Mouse (Mus musculus): Measurements from ENCODE around the gene Zbtb17.

DNA sequence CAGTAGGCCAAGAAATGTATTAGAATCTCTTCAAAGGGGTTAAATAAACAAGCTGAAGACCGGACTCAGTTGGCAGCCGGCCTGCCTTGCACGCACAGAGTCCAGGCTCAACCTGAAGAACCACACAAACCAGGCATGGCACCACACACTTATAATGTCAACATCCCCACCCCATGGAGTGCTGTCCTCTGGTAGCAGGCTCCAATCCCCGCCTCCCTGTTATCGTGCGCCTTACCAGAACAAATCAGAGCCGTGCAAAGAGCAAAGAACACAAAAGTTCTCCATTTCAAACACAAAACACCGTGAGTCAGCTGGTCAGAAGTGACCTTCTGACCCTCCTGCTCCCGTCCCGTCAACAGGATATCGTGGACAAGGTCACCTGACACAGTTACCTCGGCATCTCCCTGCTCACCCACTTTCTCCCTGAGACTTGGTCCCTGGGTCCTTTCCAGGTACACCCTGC, 69.8 kb downstream of the Zbtb17 start:
- TF ChIP-seq E2F4 (IDR thresholded peaks at IDR 0.05; ENCODE audit: insufficient read depth) (no peak), MAX (IDR thresholded peaks at IDR 0.05; ENCODE audit: low read depth) (no peak), POLR2A (IDR thresholded peaks at IDR 0.05; ENCODE audit: insufficient read length, low read depth) (no peak), USF1 (IDR thresholded peaks at IDR 0.05; ENCODE audit: low read depth) (no peak), POLR2AphosphoS2 (IDR thresholded peaks at IDR 0.05; ENCODE audit: insufficient read length, low read depth) (no peak), MYOG (IDR thresholded peaks at IDR 0.05; ENCODE audit: control insufficient read depth in 1 of 3, insufficient read depth in 1 of 3, insufficient read length in 2 of 3, low read depth in 2 of 3) (no peak), REST (IDR thresholded peaks at IDR 0.05; ENCODE audit: insufficient read depth, insufficient read length) (no peak), TCF3 (IDR thresholded peaks at IDR 0.05; ENCODE audit: insufficient read length, low read depth) (no peak), MYOD1 (IDR thresholded peaks at IDR 0.05; ENCODE audit: control insufficient read depth in 1 of 3, insufficient read length in 2 of 3, low read depth in 2 of 3) (no peak), TCF12 (IDR thresholded peaks at IDR 0.05; ENCODE audit: insufficient read depth, poor library complexity, severe bottlenecking) (no peak), CEBPB (IDR thresholded peaks at IDR 0.05; ENCODE audit: insufficient read depth, poor library complexity, severe bottlenecking) (no peak), SRF (IDR thresholded peaks at IDR 0.05; ENCODE audit: control insufficient read depth, insufficient read length, low read depth) (no peak)
